Mouse (Mus musculus): ENCODE measurements around the gene Nostrin. TPM values are rescaled to one million over a fixed set of nuclear protein-coding genes. Genes with fewer than 3 reads are reported as not detected.

The Nostrin gene
- total RNA-seq, 1 experiment = 2.5 TPM

- Histone ChIP-seq H3K4me3 (ENCODE audit: insufficient read depth in 1 of 2, low read depth in 1 of 2, low read length in 2 of 2, poor library complexity in 1 of 2, severe bottlenecking in 1 of 2) (no peak overlapping the region), H3K27ac (ENCODE audit: insufficient read depth, low read depth, low read length, poor library complexity, severe bottlenecking) (no peak overlapping the region), H3K4me1 (ENCODE audit: control insufficient read depth in 2 of 2, insufficient read depth in 2 of 2, low read length in 2 of 2, poor library complexity in 1 of 2) (no peaks in the 10 kb centered on the region), H3K9me3 (ENCODE audit: control insufficient read depth, insufficient read depth, low read depth, low read length) (no peaks in the 10 kb centered on the region), H3K36me3 (ENCODE audit: control insufficient read depth, insufficient read depth, low read length, poor library complexity, severe bottlenecking) (no peaks in the 10 kb centered on the region), H3K9ac (ENCODE audit: insufficient read depth, low read depth, low read length, poor library complexity, severe bottlenecking) (no peak overlapping the region)
- DNase-seq (ENCODE audit: low read depth, low spot score) = no peak
- in situ Hi-C loops (cut with MboI; ENCODE audit: low sequenced_read_pairs in 2 of 2, unreplicated experiment in 2 of 2) = no loop called here
- TF ChIP-seq ZNF384 (IDR thresholded peaks at IDR 0.05; ENCODE audit: low read depth, low read length) = no peak
- no peak for TF ChIP-seq CHD2 (IDR thresholded peaks at IDR 0.05; ENCODE audit: low read depth, low read length)
- no peak for TF ChIP-seq ZC3H11A (IDR thresholded peaks at IDR 0.05; ENCODE audit: borderline replicate concordance, low read depth, low read length)
- no peak for TF ChIP-seq HCFC1 (IDR thresholded peaks at IDR 0.05; ENCODE audit: borderline replicate concordance, insufficient read depth, low read length)
- no peak for TF ChIP-seq MAFK (IDR thresholded peaks at IDR 0.05; ENCODE audit: insufficient read depth, low read depth, low read length)
These were observed 21.6 kb upstream of the Nostrin start for GRCm38 (mm10) chr2:69113829-69114547.

GRCm38 (mm10) chr2:69115921-69116320, 19.7 kb upstream of the Nostrin start:
- Histone ChIP-seq H3K9me3 (ENCODE audit: control insufficient read depth, insufficient read depth, low read depth, low read length) (no peaks in the 10 kb centered on the region), H3K9ac (ENCODE audit: insufficient read depth, low read depth, low read length, poor library complexity, severe bottlenecking) (no peak overlapping the region), H3K36me3 (ENCODE audit: control insufficient read depth, insufficient read depth, low read length, poor library complexity, severe bottlenecking) (no peaks in the 10 kb centered on the region), H3K27ac (ENCODE audit: insufficient read depth, low read depth, low read length, poor library complexity, severe bottlenecking) (no peak overlapping the region), H3K4me1 (ENCODE audit: control insufficient read depth in 2 of 2, insufficient read depth in 2 of 2, low read length in 2 of 2, poor library complexity in 1 of 2) (no peaks in the 10 kb centered on the region), H3K4me3 (ENCODE audit: insufficient read depth in 1 of 2, low read depth in 1 of 2, low read length in 2 of 2, poor library complexity in 1 of 2, severe bottlenecking in 1 of 2) (no peak overlapping the region)
- TF ChIP-seq ZC3H11A (IDR thresholded peaks at IDR 0.05; ENCODE audit: borderline replicate concordance, low read depth, low read length) = no peak
- no peak for TF ChIP-seq CHD2 (IDR thresholded peaks at IDR 0.05; ENCODE audit: low read depth, low read length)
- no peak for TF ChIP-seq ZNF384 (IDR thresholded peaks at IDR 0.05; ENCODE audit: low read depth, low read length)
- TF ChIP-seq MAFK (IDR thresholded peaks at IDR 0.05; ENCODE audit: insufficient read depth, low read depth, low read length) = no peak
- DNase-seq (ENCODE audit: low read depth, low spot score) = no peak
- in situ Hi-C loops (cut with MboI; ENCODE audit: low sequenced_read_pairs in 2 of 2, unreplicated experiment in 2 of 2) = no loop called here

GRCm38 (mm10) chr2:69116767-69117166, 18.8 kb upstream of the Nostrin start:
- no peak for DNase-seq (ENCODE audit: low read depth, low spot score)
- in situ Hi-C loops (cut with MboI; ENCODE audit: low sequenced_read_pairs in 2 of 2, unreplicated experiment in 2 of 2) = no loop called here
- H3K9ac ChIP-seq (ENCODE audit: insufficient read depth, low read depth, low read length, poor library complexity, severe bottlenecking) = no peak overlapping the region

GRCm38 (mm10) chr2:69118994-69119393, 16.6 kb upstream of the Nostrin start:
- H3K36me3 ChIP-seq (ENCODE audit: control insufficient read depth, insufficient read depth, low read length, poor library complexity, severe bottlenecking) = no peaks in the 10 kb centered on the region
- in situ Hi-C loops (cut with MboI; ENCODE audit: low sequenced_read_pairs in 2 of 2, unreplicated experiment in 2 of 2) = no loop called here
- H3K27ac ChIP-seq (ENCODE audit: insufficient read depth, low read depth, low read length, poor library complexity, severe bottlenecking) = no peak overlapping the region
- H3K4me1 ChIP-seq (ENCODE audit: control insufficient read depth in 2 of 2, insufficient read depth in 2 of 2, low read length in 2 of 2, poor library complexity in 1 of 2) = no peaks in the 10 kb centered on the region
- H3K4me3 ChIP-seq (ENCODE audit: insufficient read depth in 1 of 2, low read depth in 1 of 2, low read length in 2 of 2, poor library complexity in 1 of 2, severe bottlenecking in 1 of 2) = no peak overlapping the region
- no peak overlapping the region for H3K9ac ChIP-seq (ENCODE audit: insufficient read depth, low read depth, low read length, poor library complexity, severe bottlenecking)
- no peaks in the 10 kb centered on the region for H3K9me3 ChIP-seq (ENCODE audit: control insufficient read depth, insufficient read depth, low read depth, low read length)
- DNase-seq (ENCODE audit: low read depth, low spot score) = no peak
- TF ChIP-seq CHD2 (IDR thresholded peaks at IDR 0.05; ENCODE audit: low read depth, low read length) = no peak
- no peak for TF ChIP-seq MAFK (IDR thresholded peaks at IDR 0.05; ENCODE audit: insufficient read depth, low read depth, low read length)
- no peak for TF ChIP-seq ZNF384 (IDR thresholded peaks at IDR 0.05; ENCODE audit: low read depth, low read length)
- no peak for TF ChIP-seq ZC3H11A (IDR thresholded peaks at IDR 0.05; ENCODE audit: borderline replicate concordance, low read depth, low read length)
- TF ChIP-seq HCFC1 (IDR thresholded peaks at IDR 0.05; ENCODE audit: borderline replicate concordance, insufficient read depth, low read length) = no peak

More at GRCm38 (mm10) chr2:69116767-69117166, 18.8 kb upstream of the Nostrin start:
- no peaks in the 10 kb centered on the region for H3K4me1 ChIP-seq (ENCODE audit: control insufficient read depth in 2 of 2, insufficient read depth in 2 of 2, low read length in 2 of 2, poor library complexity in 1 of 2)
- no peaks in the 10 kb centered on the region for H3K9me3 ChIP-seq (ENCODE audit: control insufficient read depth, insufficient read depth, low read depth, low read length)
- H3K4me3 ChIP-seq (ENCODE audit: insufficient read depth in 1 of 2, low read depth in 1 of 2, low read length in 2 of 2, poor library complexity in 1 of 2, severe bottlenecking in 1 of 2) = no peak overlapping the region
- no peaks in the 10 kb centered on the region for H3K36me3 ChIP-seq (ENCODE audit: control insufficient read depth, insufficient read depth, low read length, poor library complexity, severe bottlenecking)
- TF ChIP-seq CHD2 (IDR thresholded peaks at IDR 0.05; ENCODE audit: low read depth, low read length) (no peak), ZNF384 (IDR thresholded peaks at IDR 0.05; ENCODE audit: low read depth, low read length) (no peak), HCFC1 (IDR thresholded peaks at IDR 0.05; ENCODE audit: borderline replicate concordance, insufficient read depth, low read length) (no peak), MAFK (IDR thresholded peaks at IDR 0.05; ENCODE audit: insufficient read depth, low read depth, low read length) (no peak)
- H3K27ac ChIP-seq (ENCODE audit: insufficient read depth, low read depth, low read length, poor library complexity, severe bottlenecking) = no peak overlapping the region
